In the genomic region with DNA sequence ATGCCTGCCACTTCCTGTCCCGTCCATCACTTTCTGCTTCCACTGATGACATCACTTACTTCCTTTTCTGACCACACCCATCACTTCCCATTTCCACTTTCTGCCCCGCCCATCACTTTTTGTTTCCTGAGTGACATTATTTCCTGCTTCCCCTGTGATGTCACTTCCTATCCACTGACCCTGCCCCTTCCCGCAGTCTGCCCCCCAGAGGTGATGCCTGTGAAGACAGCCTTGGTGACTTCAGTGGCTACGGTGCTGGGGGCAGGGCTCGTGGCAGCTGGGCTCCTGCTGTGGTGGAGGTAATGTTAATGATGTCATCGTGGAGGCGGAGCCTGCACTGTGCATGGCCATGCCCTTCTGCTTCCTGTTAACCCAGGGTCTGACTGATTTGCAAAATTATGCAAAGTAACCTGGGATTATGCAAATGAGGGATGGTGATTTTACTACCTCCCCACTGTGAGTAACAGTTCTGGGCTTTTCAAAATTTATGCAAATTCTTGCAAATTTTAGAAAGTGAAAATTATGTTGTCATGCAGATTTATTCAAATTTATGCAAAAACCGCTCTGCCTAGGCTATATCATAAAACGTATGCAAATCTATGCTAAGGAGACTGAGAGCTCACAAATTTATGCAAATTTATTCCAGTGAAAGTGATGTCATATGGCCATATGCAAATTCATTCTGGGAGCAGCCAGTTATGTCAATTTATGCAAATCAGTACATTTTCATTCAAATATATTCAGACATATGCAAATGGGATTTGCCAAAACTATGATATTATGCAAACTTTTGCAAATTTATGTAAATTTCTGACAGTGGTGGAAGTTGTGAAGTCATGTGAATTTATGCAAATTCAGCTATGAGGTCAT, we compare ENCODE assay signal across 13 mouse cellular contexts. TPM values are rescaled to one million over a fixed set of nuclear protein-coding genes. Genes with fewer than 3 reads are reported as not detected.
A peak's percentile ranks its signal among the peaks of the same experiment; 100 is the strongest.
DNase-seq lines count a peak whose midpoint lies in the region; ATAC-seq lines count a peak whose summit lies in the region.
"Had no signal": no experiment of that assay in that cellular context is flagged by ENCODE, and none has a peak within 500 bp of the region (broad histone marks: within the 10 kb centered on the region; RNA-seq: fewer than 3 reads in every experiment).

No protein-coding gene starts in this region.

- intact Hi-C loops in heart, postnatal 14 days (cut with DNase I): no loop called here

- H3K4me1 ChIP-seq in embryonic facial prominence, embryonic 10.5 days: peaks cover under 1% of the 10 kb centered on the region; the same call in 1 of the 2 replicates
- no peaks in the 10 kb centered on the region for H3K4me1 ChIP-seq in midbrain, embryonic 12.5 days
- no peaks in the 10 kb centered on the region for H3K4me1 ChIP-seq in heart, embryonic 10.5 days
- H3K4me1 ChIP-seq in kidney, embryonic 16.5 days (ENCODE audit: insufficient read depth, low read length): no peaks in the 10 kb centered on the region
- H3K4me1 ChIP-seq: stomach, embryonic 15.5 days had no signal

- no peak overlapping the region for H3K9ac ChIP-seq in midbrain, embryonic 12.5 days (replicated peaks)
- H3K9ac ChIP-seq in kidney, embryonic 16.5 days (replicated peaks; ENCODE audit: low read length): no peak overlapping the region
- H3K9ac ChIP-seq: stomach, embryonic 15.5 days had no signal

- no peaks in the 10 kb centered on the region for H3K27me3 ChIP-seq in embryonic facial prominence, embryonic 10.5 days (replicated peaks; ENCODE audit: low read depth, poor library complexity, severe bottlenecking)
- no peaks in the 10 kb centered on the region for H3K27me3 ChIP-seq in midbrain, embryonic 12.5 days
- H3K27me3 ChIP-seq in heart, embryonic 10.5 days (ENCODE audit: insufficient read depth, poor library complexity, severe bottlenecking): no peaks in the 10 kb centered on the region
- H3K27me3 ChIP-seq in kidney, embryonic 16.5 days (ENCODE audit: insufficient read depth, low read length): no peaks in the 10 kb centered on the region
- H3K27me3 ChIP-seq: stomach, embryonic 15.5 days had no signal

- WGBS in embryonic facial prominence, embryonic 10.5 days: 96% methylated on average over 9 of the region's 9 CpGs
- 91% methylated on average over 9 of the region's 9 CpGs for WGBS in midbrain, embryonic 12.5 days
- WGBS in heart, embryonic 10.5 days: 93% methylated on average over 9 of the region's 9 CpGs
- 96% methylated on average over 9 of the region's 9 CpGs for WGBS in kidney, embryonic 16.5 days

- peaks cover 47% of the 10 kb centered on the region for H3K36me3 ChIP-seq in embryonic facial prominence, embryonic 10.5 days (replicated peaks)
- 0 out of 2 replicates have a peak, but pooled peaks cover 13% of the 10 kb centered on the region for H3K36me3 ChIP-seq in midbrain, embryonic 12.5 days
- peaks cover 55% of the 10 kb centered on the region for H3K36me3 ChIP-seq in heart, embryonic 10.5 days
- peaks cover 35% of the 10 kb centered on the region for H3K36me3 ChIP-seq in kidney, embryonic 16.5 days (ENCODE audit: insufficient read depth, low read length)

- peak; percentile 83 for DNase-seq in heart, adult 11 months
- no peak for DNase-seq in heart, adult 9 months (ENCODE audit: low spot score in 2 of 2)
- DNase-seq in A20 (ENCODE audit: low read depth, low spot score): peak; percentile 5
- DNase-seq in embryonic facial prominence, embryonic 10.5 days (ENCODE audit: low spot score): peak; percentile 9
- DNase-seq in heart, embryonic 10.5 days (ENCODE audit: low spot score): no peak
- no peak for DNase-seq in heart, postnatal 14 days
- DNase-seq: cerebellum, adult 8-10 months; lung, postnatal 36 days had no signal

- H3K27ac ChIP-seq in embryonic facial prominence, embryonic 10.5 days (replicated peaks): no peak overlapping the region
- no peak overlapping the region for H3K27ac ChIP-seq in midbrain, embryonic 12.5 days (replicated peaks)
- no peak overlapping the region for H3K27ac ChIP-seq in heart, embryonic 10.5 days
- no peak overlapping the region for H3K27ac ChIP-seq in kidney, embryonic 16.5 days (ENCODE audit: low read length)
- H3K27ac ChIP-seq: stomach, embryonic 15.5 days had no signal

- ATAC-seq in midbrain, embryonic 12.5 days (ENCODE audit: low FRiP score, low read depth): peak; percentile 13
- ATAC-seq in kidney, embryonic 16.5 days (ENCODE audit: low FRiP score, low TSS enrichment): no peak

- H3K9me3 ChIP-seq in embryonic facial prominence, embryonic 10.5 days: peaks cover 86% of the 10 kb centered on the region
- peaks cover 62% of the 10 kb centered on the region for H3K9me3 ChIP-seq in midbrain, embryonic 12.5 days
- H3K9me3 ChIP-seq in heart, embryonic 10.5 days: peaks cover 69% of the 10 kb centered on the region
- H3K9me3 ChIP-seq in kidney, embryonic 16.5 days (ENCODE audit: low read length): peaks cover 84% of the 10 kb centered on the region
- H3K9me3 ChIP-seq: stomach, embryonic 15.5 days had no signal

- no peak overlapping the region for H3K4me2 ChIP-seq in midbrain, embryonic 12.5 days (replicated peaks)
- no peak overlapping the region for H3K4me2 ChIP-seq in kidney, embryonic 16.5 days (replicated peaks; ENCODE audit: low read depth, low read length)
- H3K4me2 ChIP-seq: stomach, embryonic 15.5 days had no signal

- H3K4me3 ChIP-seq in embryonic facial prominence, embryonic 10.5 days: no peak overlapping the region
- no peak overlapping the region for H3K4me3 ChIP-seq in midbrain, embryonic 12.5 days
- H3K4me3 ChIP-seq in heart, embryonic 10.5 days: no peak overlapping the region
- H3K4me3 ChIP-seq in kidney, embryonic 16.5 days (ENCODE audit: low read length): no peak overlapping the region
- H3K4me3 ChIP-seq: stomach, embryonic 15.5 days had no signal

RNA-seq across cellular contexts. Expression of gene Il3ra, which starts 5.9 kb away (rescaled TPM):
- 1.8 and 2.2 TPM in 2 replicates for polyA plus RNA-seq in embryonic facial prominence, embryonic 10.5 days (2016; fragmentation: Nextera tagmentation; extraction: Ambion mirVana)
- polyA plus RNA-seq in midbrain, embryonic 12.5 days (2016; fragmentation: Nextera tagmentation; extraction: Ambion mirVana): 2.8 and 3.6 TPM in 2 replicates
- 5.0 and 5.3 TPM in 2 replicates for polyA plus RNA-seq in heart, embryonic 10.5 days (2016; fragmentation: Nextera tagmentation; extraction: Ambion mirVana)
- 6.9 and 7.0 TPM in 2 replicates for polyA plus RNA-seq in kidney, embryonic 16.5 days (2015; fragmentation: Nextera tagmentation; extraction: Ambion mirVana)
- 1 to 10 TPM; 5.4 to 7.4 TPM for total RNA-seq in heart, postnatal 14 days (2021)

RNA-seq across cellular contexts. Expression of gene Olfr31, which starts 29.3 kb away (rescaled TPM):
- not detected in 2 replicates for polyA plus RNA-seq in embryonic facial prominence, embryonic 10.5 days (2016; fragmentation: Nextera tagmentation; extraction: Ambion mirVana)
- polyA plus RNA-seq in midbrain, embryonic 12.5 days (2016; fragmentation: Nextera tagmentation; extraction: Ambion mirVana): not detected in 2 replicates
- polyA plus RNA-seq in heart, embryonic 10.5 days (2016; fragmentation: Nextera tagmentation; extraction: Ambion mirVana): not detected in 2 replicates
- polyA plus RNA-seq in kidney, embryonic 16.5 days (2015; fragmentation: Nextera tagmentation; extraction: Ambion mirVana): not detected in 2 replicates
- not detected for total RNA-seq in heart, postnatal 14 days (2021)
- polyA plus RNA-seq: G1E; stomach, embryonic 15.5 days had no signal

RNA-seq across cellular contexts. Expression of gene Olfr721-ps1, which starts 49.1 kb away (rescaled TPM):
- not detected in 2 replicates for polyA plus RNA-seq in embryonic facial prominence, embryonic 10.5 days (2016; fragmentation: Nextera tagmentation; extraction: Ambion mirVana)
- polyA plus RNA-seq in midbrain, embryonic 12.5 days (2016; fragmentation: Nextera tagmentation; extraction: Ambion mirVana): not detected in 2 replicates
- not detected in 2 replicates for polyA plus RNA-seq in heart, embryonic 10.5 days (2016; fragmentation: Nextera tagmentation; extraction: Ambion mirVana)
- not detected in 2 replicates for polyA plus RNA-seq in kidney, embryonic 16.5 days (2015; fragmentation: Nextera tagmentation; extraction: Ambion mirVana)
- total RNA-seq in heart, postnatal 14 days (2021): not detected
- total RNA-seq: layer of hippocampus, postnatal 14 days had no signal
- polyA plus RNA-seq: G1E; stomach, embryonic 15.5 days had no signal

Comparison
In these comparisons a context has a peak if more than half of its experiments do, and no peak if none do; other contexts are left out.
1. DNase-seq: peak in heart, adult 11 months (single experiment), A20 (single experiment) and embryonic facial prominence, embryonic 10.5 days (single experiment); none in heart, adult 9 months (0 of 2), heart, embryonic 10.5 days (single experiment) and heart, postnatal 14 days (0 of 2).